Mouse (Mus musculus) kidney, postnatal 25 days (tissue): ENCODE measurements at regions not wholly inside any gene's neighbourhood (a gene's known extent, or its start where the extent isn't known, plus 50 kb on each side); places are given as distances from the start of the nearest gene placed in this dataset.

ENCODE experiments used
- DNase-seq, 2 experiments: peaks; one replicate each; pipeline ENCODE4 v3.0.0; 2021; ENCODE audit warnings: mixed read lengths in 2 of 2

DNA sequence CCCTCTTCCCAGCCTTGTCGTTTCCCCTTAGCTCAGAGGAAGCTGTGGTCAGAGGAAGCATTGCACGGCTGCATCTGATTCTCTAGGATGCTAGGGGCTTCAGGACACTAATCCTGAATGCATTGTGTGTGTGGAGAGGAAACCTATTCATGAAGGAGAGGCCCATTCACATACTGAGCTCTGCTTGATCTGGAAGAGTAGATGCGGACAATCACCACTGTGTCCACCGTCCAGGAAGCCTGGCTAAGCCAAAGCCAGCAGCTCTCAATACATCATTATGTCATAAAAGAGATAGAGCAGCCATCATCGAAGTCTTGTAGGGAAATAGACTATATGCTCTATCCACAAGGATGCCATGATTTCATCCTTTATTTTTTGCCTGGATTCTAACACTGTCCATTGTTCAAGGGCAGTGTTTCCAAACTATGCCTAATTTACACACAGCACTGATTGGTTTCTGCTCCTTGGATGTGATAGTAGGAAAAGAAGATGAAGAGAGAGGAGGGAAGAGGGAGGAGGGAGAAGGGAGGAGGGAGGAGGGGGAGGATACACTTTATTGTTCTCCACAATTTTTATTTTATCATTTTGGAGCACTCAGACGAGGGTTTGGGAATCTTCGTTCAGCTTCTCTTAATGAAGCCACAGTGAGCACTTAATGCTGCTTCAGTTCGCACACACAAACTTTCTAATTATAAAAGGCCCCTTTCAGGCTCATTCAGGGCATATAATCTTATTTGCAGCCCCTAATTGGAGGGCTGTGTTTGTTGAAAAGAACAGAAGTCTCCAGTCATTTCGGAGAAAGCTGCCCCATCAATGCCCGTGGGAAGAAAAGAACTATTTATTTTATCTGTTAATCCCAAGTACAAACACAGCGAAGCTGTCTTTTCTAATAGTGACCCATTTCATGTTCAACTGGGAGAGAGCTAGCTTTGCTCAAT is 195.0 kb downstream of the Pdgfra start:
- DNase-seq = no peak

- no peak for DNase-seq
These were observed 195.7 kb downstream of the Pdgfra start for GRCm38 (mm10) chr5:75347774-75348116.

DNA sequence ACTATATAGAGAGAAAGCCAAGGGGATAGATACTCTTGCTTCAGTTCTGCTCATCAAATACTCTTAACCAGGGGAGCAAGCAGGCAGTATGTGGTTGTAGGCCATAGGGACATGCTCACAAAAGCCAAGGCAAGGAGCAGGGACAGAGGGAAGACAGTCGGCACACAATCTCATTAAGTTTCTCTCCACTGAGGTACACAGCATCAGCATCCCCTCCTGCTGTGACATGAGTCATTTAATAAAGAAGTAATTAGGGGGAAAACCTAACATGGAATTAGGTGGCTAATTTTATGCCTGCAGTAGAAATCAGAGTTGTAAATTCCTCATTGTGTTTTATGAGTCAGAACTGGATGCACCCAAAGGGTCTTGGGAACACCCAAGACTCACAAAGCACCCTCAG is 203.2 kb downstream of the Pdgfra start:
- no peak for DNase-seq

- DNase-seq = no peak
These were observed 206.8 kb downstream of the Pdgfra start for GRCm38 (mm10) chr5:75358869-75359268.

- no peak for DNase-seq
These were observed 210.9 kb upstream of the Kit start for GRCm38 (mm10) chr5:75363832-75364231.

- DNase-seq = no peak
These were observed 207.4 kb upstream of the Kit start for GRCm38 (mm10) chr5:75367282-75367681.

- peak; percentile 29 to 51 for DNase-seq
These were observed 206.0 kb upstream of the Kit start for GRCm38 (mm10) chr5:75368691-75369090.

GRCm38 (mm10) chr5:75372849-75373248 is 201.9 kb upstream of the Kit start:
- DNase-seq = peak in 1 of 2 experiments; percentile 29

- DNase-seq = peak; percentile 43 to 64
These were observed 197.1 kb upstream of the Kit start for GRCm38 (mm10) chr5:75377311-75378300.

- DNase-seq = no peak
These were observed 196.1 kb upstream of the Kit start for GRCm38 (mm10) chr5:75378655-75379054.

DNA sequence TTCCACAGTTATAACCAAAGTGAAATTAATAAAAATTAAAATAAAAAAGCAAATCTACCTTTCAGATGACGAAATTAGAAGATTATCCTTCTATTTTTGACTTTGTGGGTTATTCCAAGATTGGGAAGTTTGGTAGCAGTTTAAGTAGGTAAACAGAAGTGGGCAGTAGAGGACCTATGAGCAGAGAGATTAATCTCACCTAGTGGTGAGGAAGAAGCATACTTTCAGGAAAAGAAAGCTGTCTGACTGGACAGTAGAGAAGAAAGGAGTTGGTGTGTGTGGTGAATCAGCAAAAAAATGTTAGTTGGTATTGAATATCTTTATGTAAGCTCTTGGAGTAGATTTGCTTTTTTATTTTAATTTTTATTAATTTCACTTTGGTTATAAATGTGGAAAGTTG is 194.4 kb upstream of the Kit start:
- no peak for DNase-seq

GRCm38 (mm10) chr5:75382138-75382537 is 192.6 kb upstream of the Kit start:
- no peak for DNase-seq

- peak in 1 of 2 experiments; percentile 37 for DNase-seq
These were observed 186.7 kb upstream of the Kit start for GRCm38 (mm10) chr5:75387886-75388454.

GRCm38 (mm10) chr5:75388699-75389260 is 185.9 kb upstream of the Kit start:
- no peak for DNase-seq

DNA sequence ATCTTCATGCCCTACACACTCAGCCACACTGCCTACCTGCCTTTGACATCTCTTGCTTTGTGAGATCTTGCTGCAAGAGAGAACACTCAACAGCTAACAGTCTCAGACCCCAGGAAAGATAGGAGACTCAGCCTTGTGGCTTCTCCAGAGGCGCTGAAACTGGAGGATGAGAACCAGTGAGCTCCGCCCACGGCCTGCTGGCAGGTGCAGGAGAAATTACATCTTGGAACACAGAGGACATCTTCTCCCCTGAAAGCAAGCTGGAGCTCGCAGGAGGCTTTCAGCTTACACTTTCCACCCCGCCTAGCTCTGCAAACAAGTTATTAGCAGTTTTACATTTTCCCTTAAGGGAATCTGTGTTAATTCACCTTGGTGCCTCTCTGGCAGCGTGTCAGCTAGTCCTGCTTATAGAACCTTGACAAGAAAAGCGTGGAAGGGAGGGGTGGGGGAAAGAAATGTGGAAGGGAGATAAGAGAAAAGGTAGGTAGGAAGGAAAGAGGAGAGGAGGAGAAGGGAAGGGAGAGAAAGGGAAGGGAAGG is 185.2 kb upstream of the Kit start:
- peak; percentile 29 to 44 for DNase-seq

DNA sequence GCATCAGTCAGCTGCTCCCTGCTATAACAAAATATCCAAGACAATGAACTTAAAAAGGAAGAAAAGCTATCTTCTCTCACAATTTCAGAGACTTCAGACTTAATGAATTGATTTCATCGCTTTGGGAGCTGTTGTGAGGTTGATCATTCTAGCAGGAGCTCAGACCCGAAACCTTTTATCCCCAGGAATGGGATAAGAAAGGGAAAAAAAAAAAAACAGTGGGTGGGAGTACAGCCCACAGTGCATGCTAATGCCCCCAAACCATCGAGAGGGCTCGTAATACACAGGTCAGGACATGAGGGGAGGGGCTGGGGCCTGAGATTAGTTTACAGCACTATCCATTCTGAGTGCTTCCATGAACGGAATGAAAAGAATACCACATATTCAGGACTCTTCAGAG is 175.9 kb upstream of the Kit start:
- DNase-seq = no peak

GRCm38 (mm10) chr5:75401734-75402133 is 173.0 kb upstream of the Kit start:
- DNase-seq = no peak

DNA sequence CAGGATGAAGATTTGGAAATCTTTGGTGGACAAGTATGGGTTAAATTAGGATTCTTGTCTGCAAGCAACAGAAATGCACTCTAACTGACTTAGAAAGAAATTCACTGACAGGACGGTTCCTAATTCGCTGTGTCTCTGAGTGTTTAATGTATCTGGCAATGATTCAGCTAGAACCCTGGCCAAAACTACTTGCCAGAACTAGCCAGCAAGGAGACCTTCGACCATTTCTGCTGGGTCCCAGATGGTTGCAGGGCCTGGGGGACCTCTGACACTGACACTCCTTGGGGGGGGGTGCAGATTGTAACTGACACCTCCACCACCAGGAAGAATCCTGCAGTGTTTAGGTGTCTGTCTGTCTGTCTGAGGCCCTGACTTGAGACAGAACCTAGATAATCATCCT is 172.1 kb upstream of the Kit start:
- DNase-seq = peak; percentile 55 to 68

- DNase-seq = no peak
These were observed 171.2 kb upstream of the Kit start for GRCm38 (mm10) chr5:75403531-75403930.

- DNase-seq = peak; percentile 35 to 79
These were observed 170.0 kb upstream of the Kit start for GRCm38 (mm10) chr5:75404601-75405285.

- DNase-seq = peak in 1 of 2 experiments; percentile 29
These were observed 169.2 kb upstream of the Kit start for GRCm38 (mm10) chr5:75405496-75405895.

DNA sequence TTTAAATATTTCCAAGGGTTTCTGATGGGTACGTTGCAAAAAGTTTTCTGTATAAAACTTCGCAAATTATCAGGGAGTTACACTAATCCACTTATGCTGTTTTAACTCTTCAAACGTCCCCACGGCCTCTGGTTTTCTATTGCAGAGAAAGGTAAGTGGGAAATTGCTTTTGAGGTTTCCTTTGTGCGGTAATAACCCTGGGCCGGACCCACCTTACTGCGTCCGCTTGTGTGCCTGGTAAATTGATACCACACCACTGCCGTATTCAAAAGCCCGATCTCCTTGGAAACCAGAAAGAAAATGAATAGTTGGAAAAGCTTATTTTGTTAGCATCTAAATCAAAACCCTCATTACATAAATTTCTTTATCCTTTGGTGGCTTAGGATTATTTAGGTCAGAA is 167.0 kb upstream of the Kit start:
- DNase-seq = no peak
